Mouse (Mus musculus): ENCODE data around the gene Laptm5. TPM values are rescaled to one million over a fixed set of nuclear protein-coding genes. Genes with fewer than 3 reads are reported as not detected.

Laptm5 gene
- polyA plus RNA-seq, 1 experiment from 2014 or later: 27.7 TPM

GRCm38 (mm10) chr4:130874601-130875000 is 38.3 kb upstream of the Laptm5 start:
- no peak for TF ChIP-seq CTCF (IDR thresholded peaks at IDR 0.05; ENCODE audit: low read depth)
- 0 out of 2 replicates have a peak, but pooled peaks have one; percentile 25 for ATAC-seq
- WGBS: 25% methylated on average over 10 of the region's 10 CpGs
- H3K27me3 ChIP-seq (replicated peaks; ENCODE audit: control insufficient read depth, insufficient read depth, low read length): 0 out of 2 replicates have a peak, but pooled peaks cover 9% of the 10 kb centered on the region
- no peaks in the 10 kb centered on the region for H3K4me1 ChIP-seq (replicated peaks; ENCODE audit: control insufficient read depth, insufficient read depth, low read length)
- no peaks in the 10 kb centered on the region for H3K9me3 ChIP-seq (ENCODE audit: control insufficient read depth)
- H3K9ac ChIP-seq (ENCODE audit: low read depth, low read length): no peak overlapping the region
- no peak overlapping the region for H3K4me2 ChIP-seq (replicated peaks; ENCODE audit: low read depth)
- no peak overlapping the region for H3K4me3 ChIP-seq (ENCODE audit: low read depth, low read length)
- H3K27ac ChIP-seq (ENCODE audit: low read depth, low read length): no peak overlapping the region
- no peaks in the 10 kb centered on the region for H3K36me3 ChIP-seq (ENCODE audit: control insufficient read depth, insufficient read depth)

DNA sequence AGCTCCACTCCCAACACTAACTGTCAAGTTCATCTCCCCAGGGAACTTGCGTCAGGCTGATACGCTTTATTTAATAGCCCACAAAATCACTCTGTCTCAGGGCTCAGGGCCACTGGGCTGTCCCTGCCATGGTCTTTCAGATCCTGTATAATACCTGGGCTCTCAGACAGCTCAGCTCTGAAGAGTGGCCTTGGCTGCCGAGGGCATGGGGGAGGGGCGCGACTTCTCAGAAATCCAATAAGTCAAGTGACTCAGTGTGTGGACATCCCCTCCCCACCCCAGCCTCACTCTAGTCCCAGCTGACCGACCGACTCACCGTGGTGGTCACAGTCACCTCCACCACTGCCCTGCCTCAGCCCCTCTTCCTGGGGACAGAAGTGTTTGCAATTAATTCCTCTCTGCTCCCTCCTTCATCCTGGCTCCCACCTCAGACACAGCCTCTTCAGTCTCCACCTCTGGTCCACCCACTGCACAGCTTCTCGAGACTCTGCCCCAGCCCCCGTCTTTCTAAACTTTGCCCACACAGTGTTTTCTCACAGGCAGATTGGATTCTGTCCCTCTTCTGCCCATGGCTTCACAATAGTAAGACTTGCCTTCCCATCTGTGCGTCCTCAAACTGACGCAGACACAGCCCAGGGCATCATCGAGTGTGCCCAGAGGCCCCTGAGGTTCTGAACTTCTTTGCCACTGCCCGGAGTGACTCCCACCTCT is 36.8 kb upstream of the Laptm5 start:
- TF ChIP-seq CTCF (IDR thresholded peaks at IDR 0.05; ENCODE audit: low read depth): no peak
- no peak for ATAC-seq
- Histone ChIP-seq H3K4me3 (ENCODE audit: low read depth, low read length) (no peak overlapping the region), H3K9me3 (ENCODE audit: control insufficient read depth) (no peaks in the 10 kb centered on the region), H3K36me3 (ENCODE audit: control insufficient read depth, insufficient read depth) (no peaks in the 10 kb centered on the region), H3K4me2 (replicated peaks; ENCODE audit: low read depth) (no peak overlapping the region), H3K9ac (ENCODE audit: low read depth, low read length) (no peak overlapping the region), H3K27me3 (replicated peaks; ENCODE audit: control insufficient read depth, insufficient read depth, low read length) (0 out of 2 replicates have a peak, but pooled peaks cover 9% of the 10 kb centered on the region), H3K4me1 (replicated peaks; ENCODE audit: control insufficient read depth, insufficient read depth, low read length) (no peaks in the 10 kb centered on the region), H3K27ac (ENCODE audit: low read depth, low read length) (no peak overlapping the region)
- 40% methylated on average over 14 of the region's 14 CpGs for WGBS

DNA sequence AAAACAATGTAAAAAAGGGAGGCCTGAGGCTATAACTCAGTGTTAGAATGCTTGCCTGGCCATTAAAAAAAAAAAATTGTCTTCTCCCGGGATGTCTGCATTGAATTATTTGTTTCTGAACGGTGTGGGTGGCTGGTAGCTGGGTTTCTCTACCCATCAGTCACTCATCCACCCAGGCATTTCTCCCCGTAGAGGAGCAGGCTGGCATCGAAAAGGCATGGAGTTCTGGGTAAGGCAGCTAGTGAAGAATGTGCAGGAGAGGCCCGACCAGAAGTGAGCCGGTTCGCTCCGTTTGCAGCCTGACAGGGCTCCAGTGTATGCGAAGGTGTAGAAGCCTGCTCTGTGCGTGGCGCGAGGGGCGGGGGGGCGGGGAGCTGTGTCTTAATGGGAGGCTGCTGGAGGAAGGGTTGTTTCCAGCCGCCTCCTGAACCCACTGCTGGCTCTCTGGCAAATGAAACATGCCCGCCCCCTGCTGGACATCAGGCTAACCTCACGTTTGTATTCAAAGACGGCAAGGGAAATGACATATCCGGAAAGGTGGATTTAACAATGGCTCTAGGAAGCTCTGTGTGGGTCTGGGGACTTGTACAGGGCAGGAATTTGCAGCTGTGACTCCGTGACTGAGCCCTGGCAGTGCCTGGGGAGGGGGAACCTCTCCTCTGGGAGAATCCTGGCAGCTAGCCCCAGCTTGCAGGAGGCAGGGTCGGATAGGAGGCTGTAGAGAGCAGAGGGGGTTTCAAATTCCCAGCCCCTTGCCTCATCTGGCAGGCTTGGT is 34.5 kb upstream of the Laptm5 start:
- Histone ChIP-seq H3K4me2 (replicated peaks; ENCODE audit: low read depth) (peak overlapping the region; percentile 55), H3K27me3 (replicated peaks; ENCODE audit: control insufficient read depth, insufficient read depth, low read length) (0 out of 2 replicates have a peak, but pooled peaks cover 5% of the 10 kb centered on the region), H3K4me3 (ENCODE audit: low read depth, low read length) (no peak overlapping the region), H3K4me1 (replicated peaks; ENCODE audit: control insufficient read depth, insufficient read depth, low read length) (no peaks in the 10 kb centered on the region), H3K9me3 (ENCODE audit: control insufficient read depth) (no peaks in the 10 kb centered on the region), H3K9ac (ENCODE audit: low read depth, low read length) (no peak overlapping the region), H3K36me3 (ENCODE audit: control insufficient read depth, insufficient read depth) (no peaks in the 10 kb centered on the region), H3K27ac (ENCODE audit: low read depth, low read length) (no peak overlapping the region)
- peak; percentile 46 for ATAC-seq
- 8% methylated on average over 21 of the region's 21 CpGs for WGBS
- peak; percentile 91 for TF ChIP-seq CTCF (IDR thresholded peaks at IDR 0.05; ENCODE audit: low read depth)

GRCm38 (mm10) chr4:130879048-130879384 is 33.9 kb upstream of the Laptm5 start:
- no peak overlapping the region for H3K27ac ChIP-seq (ENCODE audit: low read depth, low read length)
- 0 out of 2 replicates have a peak, but pooled peaks cover 5% of the 10 kb centered on the region for H3K27me3 ChIP-seq (replicated peaks; ENCODE audit: control insufficient read depth, insufficient read depth, low read length)
- no peak for TF ChIP-seq CTCF (IDR thresholded peaks at IDR 0.05; ENCODE audit: low read depth)
- no peak overlapping the region for H3K9ac ChIP-seq (ENCODE audit: low read depth, low read length)
- H3K9me3 ChIP-seq (ENCODE audit: control insufficient read depth): no peaks in the 10 kb centered on the region
- H3K4me1 ChIP-seq (replicated peaks; ENCODE audit: control insufficient read depth, insufficient read depth, low read length): no peaks in the 10 kb centered on the region
- WGBS: 75% methylated on average over 1 of the region's 1 CpGs
- no peaks in the 10 kb centered on the region for H3K36me3 ChIP-seq (ENCODE audit: control insufficient read depth, insufficient read depth)
- no peak overlapping the region for H3K4me3 ChIP-seq (ENCODE audit: low read depth, low read length)
- H3K4me2 ChIP-seq (replicated peaks; ENCODE audit: low read depth): no peak overlapping the region
- no peak for ATAC-seq

DNA sequence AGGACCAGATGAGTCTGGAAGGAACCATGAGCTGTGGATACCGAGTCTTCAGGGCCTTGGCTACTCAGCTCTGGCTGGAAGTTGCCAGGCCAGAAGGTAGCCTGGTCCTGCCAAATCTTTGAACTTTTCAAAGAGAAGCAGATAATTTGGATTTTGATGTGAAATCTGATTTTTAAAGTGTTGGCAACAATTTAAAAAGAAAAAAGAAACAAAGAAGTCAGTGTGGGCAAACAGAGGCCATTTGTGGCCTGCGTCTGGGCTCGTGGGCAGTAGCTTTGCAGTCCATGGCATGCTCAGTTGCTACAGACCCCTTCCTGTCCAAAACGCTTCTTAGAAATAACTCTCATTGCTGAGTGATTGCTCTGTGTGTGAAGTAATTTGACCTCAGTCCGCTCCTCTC is 31.6 kb upstream of the Laptm5 start:
- 0 out of 2 replicates have a peak, but pooled peaks cover 5% of the 10 kb centered on the region for H3K27me3 ChIP-seq (replicated peaks; ENCODE audit: control insufficient read depth, insufficient read depth, low read length)
- no peak overlapping the region for H3K9ac ChIP-seq (ENCODE audit: low read depth, low read length)
- H3K4me3 ChIP-seq (ENCODE audit: low read depth, low read length): no peak overlapping the region
- no peak overlapping the region for H3K4me2 ChIP-seq (replicated peaks; ENCODE audit: low read depth)
- 70% methylated on average over 5 of the region's 5 CpGs for WGBS
- H3K9me3 ChIP-seq (ENCODE audit: control insufficient read depth): no peaks in the 10 kb centered on the region
- H3K36me3 ChIP-seq (ENCODE audit: control insufficient read depth, insufficient read depth): no peaks in the 10 kb centered on the region
- TF ChIP-seq CTCF (IDR thresholded peaks at IDR 0.05; ENCODE audit: low read depth): no peak
- H3K27ac ChIP-seq (ENCODE audit: low read depth, low read length): no peak overlapping the region
- ATAC-seq: no peak
- no peaks in the 10 kb centered on the region for H3K4me1 ChIP-seq (replicated peaks; ENCODE audit: control insufficient read depth, insufficient read depth, low read length)

- ATAC-seq: no peak
- 57% methylated on average over 15 of the region's 15 CpGs for WGBS
These were observed 30.2 kb upstream of the Laptm5 start for GRCm38 (mm10) chr4:130882762-130883161.

More at GRCm38 (mm10) chr4:130882762-130883161, 30.2 kb upstream of the Laptm5 start:
- H3K27ac ChIP-seq (ENCODE audit: low read depth, low read length): no peak overlapping the region
- no peak overlapping the region for H3K9ac ChIP-seq (ENCODE audit: low read depth, low read length)
- no peaks in the 10 kb centered on the region for H3K27me3 ChIP-seq (replicated peaks; ENCODE audit: control insufficient read depth, insufficient read depth, low read length)
- H3K36me3 ChIP-seq (ENCODE audit: control insufficient read depth, insufficient read depth): no peaks in the 10 kb centered on the region
- no peaks in the 10 kb centered on the region for H3K9me3 ChIP-seq (ENCODE audit: control insufficient read depth)
- no peak overlapping the region for H3K4me3 ChIP-seq (ENCODE audit: low read depth, low read length)
- no peak overlapping the region for H3K4me2 ChIP-seq (replicated peaks; ENCODE audit: low read depth)
- no peak for TF ChIP-seq CTCF (IDR thresholded peaks at IDR 0.05; ENCODE audit: low read depth)
- H3K4me1 ChIP-seq (replicated peaks; ENCODE audit: control insufficient read depth, insufficient read depth, low read length): no peaks in the 10 kb centered on the region

All from intestine, postnatal 0 days (tissue).